Mouse (Mus musculus) regulatory T cell (primary cell): ENCODE data around the gene Ccnl2.

Experiments used
- in situ Hi-C: fragments of 300-600 bp; cut with MboI, MseI; formaldehyde crosslinking; loops from one replicate; pipeline ENCODE4 v1.15.1; 2025; ENCODE audit warnings: high pct_unique_total_duplicates

Gene Ccnl2

DNA sequence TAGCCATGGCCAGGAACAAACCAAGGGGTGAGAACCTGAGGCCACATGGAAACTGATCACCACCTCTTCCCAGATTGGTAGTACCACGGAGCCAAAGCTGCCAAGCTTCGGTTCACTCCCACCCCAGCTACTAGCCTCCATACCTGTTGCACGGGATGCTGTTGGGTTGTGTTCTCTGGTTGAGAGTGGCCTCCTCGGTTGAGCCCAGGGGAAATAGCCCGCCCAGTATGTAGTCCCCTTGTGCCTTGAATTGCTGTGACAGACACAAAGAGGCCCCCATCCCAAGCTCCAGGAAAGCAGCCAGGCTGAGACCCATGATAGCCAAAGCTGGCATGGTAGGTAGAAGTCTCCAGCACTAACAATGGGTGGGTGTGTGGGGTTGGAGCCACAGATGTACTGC, 50.7 kb downstream of the Ccnl2 start, which contains the start of gene Tas1r3:
Gene Tas1r3 (minus strand): TSS at position 362 of the 400 bp plus-strand sequence.
- in situ Hi-C loops = no loop called here

DNA sequence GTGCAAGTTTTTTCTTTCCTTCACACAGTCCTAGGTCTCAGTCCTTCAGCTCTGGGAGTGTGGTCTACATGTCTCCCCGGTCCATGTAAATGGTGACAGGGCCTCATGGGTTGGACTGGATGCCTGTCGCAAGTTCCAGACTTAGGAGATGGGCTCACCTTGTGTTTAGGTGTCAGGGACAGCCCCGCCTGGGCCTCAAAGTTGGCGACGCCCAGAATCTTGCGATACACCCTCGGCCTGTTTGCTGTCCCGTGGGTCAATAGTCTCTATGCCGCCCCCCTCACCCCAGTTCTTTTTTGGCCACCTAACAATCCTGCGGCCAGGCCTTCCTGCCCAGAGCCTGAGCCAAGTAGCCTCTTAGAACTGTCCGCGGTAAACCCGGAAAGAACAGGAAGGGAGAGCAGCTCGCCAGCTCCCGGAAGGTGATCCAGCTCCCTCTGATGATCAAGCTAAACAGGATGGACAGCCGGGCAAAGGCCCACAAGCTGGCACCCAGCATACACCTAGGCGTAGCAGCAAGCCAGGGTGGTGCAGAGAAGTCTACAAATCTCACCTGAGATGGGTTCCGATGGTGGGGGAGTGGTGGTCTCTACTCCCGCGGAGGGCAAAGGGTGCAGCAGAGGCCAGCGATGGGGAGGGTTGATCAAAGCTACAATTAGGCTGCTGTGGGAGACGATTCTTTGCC, 56.5 kb downstream of the Ccnl2 start:
- in situ Hi-C loops = no loop called here

DNA sequence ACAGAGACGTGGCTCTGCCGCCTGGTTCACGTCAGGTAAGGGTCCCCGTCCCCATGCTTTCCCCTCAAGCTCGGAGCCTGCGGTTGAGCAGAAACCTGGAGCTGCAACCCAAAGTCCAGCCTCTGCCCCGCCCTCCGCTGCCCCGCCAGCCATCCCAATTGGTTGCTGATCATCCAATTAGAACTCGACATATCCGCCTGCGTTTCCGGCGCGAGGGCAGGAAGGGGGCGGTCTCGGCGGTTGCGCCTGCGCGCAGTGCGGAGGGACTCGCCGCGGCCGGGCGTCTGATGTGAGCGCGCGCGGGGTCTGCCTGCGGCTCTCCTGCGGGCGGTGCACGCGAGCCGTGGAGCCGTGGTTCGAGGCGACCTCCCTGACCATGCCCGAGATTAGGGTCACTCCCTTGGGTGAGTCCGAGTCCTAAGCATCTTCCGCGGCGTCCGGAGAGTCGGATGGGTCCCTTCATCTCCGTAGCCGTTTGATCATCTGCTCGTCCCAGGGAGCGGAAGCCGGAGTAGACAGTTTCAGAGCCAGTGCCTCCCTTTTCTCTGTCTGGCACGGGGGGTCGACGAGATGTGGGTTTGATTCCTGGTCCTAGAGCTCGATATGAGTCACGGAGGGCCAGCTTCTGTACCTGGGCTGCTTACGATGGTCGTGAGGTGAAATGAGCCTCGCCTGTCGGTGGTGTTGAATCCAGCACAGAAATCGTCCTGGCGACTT, 57.2 kb downstream of the Ccnl2 start, which contains the start of the genes Cptp and Ints11:
Gene Cptp (minus strand): TSS at position 124 of the 717 bp plus-strand sequence.
Gene Ints11 (plus strand): TSS at position 230 of the 717 bp plus-strand sequence.
- in situ Hi-C loops = no loop called here

DNA sequence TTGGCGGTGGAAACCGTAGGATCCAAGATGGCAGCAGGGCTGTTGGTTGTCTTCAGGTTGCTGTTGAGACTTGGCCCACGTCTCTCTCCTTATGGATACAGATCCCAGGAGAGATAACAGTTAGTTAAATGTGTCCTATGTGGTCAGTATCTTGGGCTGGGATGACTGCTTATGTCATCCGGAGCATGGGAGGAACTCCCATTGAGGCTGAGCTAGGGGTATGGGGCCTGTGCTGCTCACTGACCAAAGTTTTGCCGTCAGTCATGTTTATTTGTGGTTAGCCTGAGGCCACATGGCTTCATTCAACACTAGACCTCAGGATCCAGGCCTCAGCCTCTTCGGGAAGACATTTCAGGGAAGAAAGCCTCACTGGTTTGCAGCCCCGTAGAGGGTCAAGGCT, 59.1 kb downstream of the Ccnl2 start:
- in situ Hi-C loops = no loop called here
